Mouse (Mus musculus) embryo, embryonic 11 days (tissue): ENCODE measurements around the gene Olfr297.

Experiments used
- DNase-seq: peaks from one replicate; pipeline ENCODE4 v3.0.0-alpha.2; 2015

The Olfr297 gene

GRCm38 (mm10) chr7:86519668-86520067 lies at the start of gene Olfr297:
TSS of gene Olfr297 (plus strand) at chr7:86519968.
- no peak for DNase-seq

- no peak for DNase-seq
Observed at GRCm38 (mm10) chr7:86492384-86492783, 27.4 kb upstream of the Olfr297 start, which contains the start of gene Olfr298. TSS of gene Olfr298 (minus strand) at chr7:86492484.
